Mouse (Mus musculus): ENCODE measurements at regions not wholly inside any gene's neighbourhood (a gene's known extent, or its start where the extent isn't known, plus 50 kb on each side); places are given as distances from the start of the nearest gene placed in this dataset.

DNA sequence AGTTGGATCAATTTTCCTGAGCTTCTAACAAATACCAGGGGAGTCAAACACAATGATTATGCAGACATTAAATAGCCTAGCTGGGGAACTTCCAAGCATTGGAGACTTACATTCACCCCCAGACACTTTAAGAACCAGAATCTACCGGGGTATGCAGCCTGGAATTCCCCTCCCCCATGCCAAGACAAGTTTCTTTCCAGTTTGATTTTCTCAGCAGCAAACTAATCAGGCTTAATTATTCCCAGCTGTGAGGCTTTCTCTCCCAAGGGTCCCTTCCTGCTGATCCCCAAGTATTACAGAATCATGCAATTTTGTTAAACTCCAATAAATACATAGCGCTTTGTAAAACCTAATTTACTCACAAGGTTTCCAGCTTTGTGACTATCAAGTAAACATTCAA is 262.7 kb upstream of the Gpc5 start:
- H3K36me3 ChIP-seq (ENCODE audit: control insufficient read depth, insufficient read depth, low read length), result no peaks in the 10 kb centered on the region
- H3K27ac ChIP-seq (ENCODE audit: low read depth, low read length), result no peak overlapping the region
- no peaks in the 10 kb centered on the region for H3K4me1 ChIP-seq (ENCODE audit: control insufficient read depth, insufficient read depth, low read length)
- no peak overlapping the region for H3K9ac ChIP-seq (ENCODE audit: low read depth, low read length)
- H3K4me2 ChIP-seq (replicated peaks; ENCODE audit: low read depth, low read length), result no peak overlapping the region
- WGBS, result 44% methylated on average over 2 of the region's 2 CpGs
- no peaks in the 10 kb centered on the region for H3K27me3 ChIP-seq (ENCODE audit: control insufficient read depth, insufficient read depth, low read length)
- no peak for ATAC-seq (ENCODE audit: low FRiP score, low TSS enrichment)
- no peaks in the 10 kb centered on the region for H3K9me3 ChIP-seq (ENCODE audit: control insufficient read depth, low read length)
- no peak overlapping the region for H3K4me3 ChIP-seq (ENCODE audit: low read length)

DNA sequence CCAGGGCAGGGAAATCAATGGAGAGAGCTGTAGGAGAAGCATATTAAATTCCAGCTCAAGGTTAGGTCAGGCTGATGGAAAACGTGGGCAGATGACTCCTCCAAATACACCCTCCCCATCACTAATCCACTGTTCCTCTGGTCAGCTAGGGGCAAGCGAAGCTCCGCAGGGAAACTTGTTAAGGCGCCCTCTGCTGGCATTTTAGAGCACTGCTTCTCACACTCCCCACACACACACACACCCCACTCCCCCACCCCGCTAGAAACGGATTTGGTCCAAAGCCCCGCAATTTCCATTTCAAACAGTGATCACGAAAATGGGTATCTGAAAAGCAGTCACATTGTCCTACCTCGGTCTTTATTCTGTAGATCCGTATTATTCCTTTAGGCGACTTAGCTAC is 259.0 kb upstream of the Gpc5 start:
- H3K36me3 ChIP-seq (ENCODE audit: control insufficient read depth, insufficient read depth, low read length), result no peaks in the 10 kb centered on the region
- no peak overlapping the region for H3K9ac ChIP-seq (ENCODE audit: low read depth, low read length)
- no peak overlapping the region for H3K27ac ChIP-seq (ENCODE audit: low read depth, low read length)
- H3K4me2 ChIP-seq (replicated peaks; ENCODE audit: low read depth, low read length), result no peak overlapping the region
- ATAC-seq (ENCODE audit: low FRiP score, low TSS enrichment), result no peak
- no peaks in the 10 kb centered on the region for H3K9me3 ChIP-seq (ENCODE audit: control insufficient read depth, low read length)
- H3K4me1 ChIP-seq (ENCODE audit: control insufficient read depth, insufficient read depth, low read length), result no peaks in the 10 kb centered on the region
- no peak overlapping the region for H3K4me3 ChIP-seq (ENCODE audit: low read length)
- WGBS, result 63% methylated on average over 11 of the region's 11 CpGs
- H3K27me3 ChIP-seq (ENCODE audit: control insufficient read depth, insufficient read depth, low read length), result no peaks in the 10 kb centered on the region

DNA sequence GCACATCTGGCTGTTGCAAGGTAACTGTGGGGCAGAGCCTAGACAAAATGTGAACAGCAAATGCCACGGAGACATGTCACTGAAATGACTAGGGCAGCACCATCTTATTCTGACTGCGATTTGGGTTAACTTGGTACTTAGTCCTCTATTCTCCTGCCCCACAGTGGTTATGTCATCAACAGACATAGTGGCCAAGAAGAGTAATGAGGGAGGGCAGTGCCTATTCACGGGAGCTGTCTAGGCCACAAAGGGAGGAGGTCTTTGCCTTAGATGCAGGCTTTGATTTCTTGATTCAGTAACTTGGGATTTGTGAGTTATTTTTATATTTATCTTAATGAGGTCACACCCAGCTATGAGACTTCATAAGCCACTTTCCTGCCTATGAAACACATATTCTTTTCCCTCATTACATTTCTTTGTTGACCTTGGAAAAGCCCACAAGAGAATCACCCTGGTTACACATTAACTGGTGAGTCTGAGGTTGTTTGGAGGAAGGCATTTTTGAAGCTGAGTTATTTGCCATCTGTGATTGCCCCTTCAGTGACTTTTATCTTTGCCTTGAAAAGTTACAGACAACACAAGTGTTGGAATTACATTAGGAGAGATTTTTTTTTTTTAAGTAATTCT is 255.2 kb upstream of the Gpc5 start:
- 64% methylated on average over 3 of the region's 3 CpGs for WGBS
- H3K27ac ChIP-seq (ENCODE audit: low read depth, low read length), result no peak overlapping the region
- no peaks in the 10 kb centered on the region for H3K4me1 ChIP-seq (ENCODE audit: control insufficient read depth, insufficient read depth, low read length)
- no peak overlapping the region for H3K4me2 ChIP-seq (replicated peaks; ENCODE audit: low read depth, low read length)
- no peak overlapping the region for H3K4me3 ChIP-seq (ENCODE audit: low read length)
- no peaks in the 10 kb centered on the region for H3K36me3 ChIP-seq (ENCODE audit: control insufficient read depth, insufficient read depth, low read length)
- H3K9ac ChIP-seq (ENCODE audit: low read depth, low read length), result no peak overlapping the region
- no peaks in the 10 kb centered on the region for H3K27me3 ChIP-seq (ENCODE audit: control insufficient read depth, insufficient read depth, low read length)
- no peak for ATAC-seq (ENCODE audit: low FRiP score, low TSS enrichment)
- no peaks in the 10 kb centered on the region for H3K9me3 ChIP-seq (ENCODE audit: control insufficient read depth, low read length)

DNA sequence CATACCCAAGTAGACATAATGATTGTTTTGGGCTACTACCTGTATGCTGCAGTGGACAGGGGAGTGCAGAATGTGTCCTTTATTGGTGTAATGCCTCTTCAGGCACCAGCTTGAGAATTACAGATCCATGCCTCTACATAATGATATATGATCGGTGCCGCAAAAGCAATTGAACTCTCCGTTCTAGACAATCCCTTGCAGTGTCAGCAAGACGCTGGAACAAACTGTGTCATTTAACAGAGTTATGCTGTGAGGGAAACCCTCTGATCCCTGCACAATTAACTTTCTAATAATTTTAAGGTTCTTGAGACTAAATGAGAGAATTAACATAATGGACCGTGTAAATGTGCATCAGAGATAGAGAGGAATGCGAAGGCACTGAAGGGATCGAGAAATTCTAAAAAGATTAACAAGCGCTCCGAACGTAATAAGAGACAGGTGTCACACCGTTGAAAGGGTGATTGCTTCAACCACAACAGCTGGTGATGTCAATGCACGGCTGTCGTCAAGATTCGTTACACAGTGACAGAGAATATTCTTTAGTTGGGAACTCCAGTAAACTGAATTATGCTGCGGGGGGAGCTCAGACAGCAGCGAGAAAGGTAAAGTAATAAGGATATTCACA is 254.3 kb upstream of the Gpc5 start:
- 37% methylated on average over 16 of the region's 16 CpGs for WGBS
- Histone ChIP-seq H3K4me3 (ENCODE audit: low read length) (no peak overlapping the region), H3K4me2 (replicated peaks; ENCODE audit: low read depth, low read length) (no peak overlapping the region), H3K36me3 (ENCODE audit: control insufficient read depth, insufficient read depth, low read length) (no peaks in the 10 kb centered on the region), H3K27ac (ENCODE audit: low read depth, low read length) (no peak overlapping the region), H3K9me3 (ENCODE audit: control insufficient read depth, low read length) (no peaks in the 10 kb centered on the region), H3K4me1 (ENCODE audit: control insufficient read depth, insufficient read depth, low read length) (no peaks in the 10 kb centered on the region), H3K9ac (ENCODE audit: low read depth, low read length) (no peak overlapping the region), H3K27me3 (ENCODE audit: control insufficient read depth, insufficient read depth, low read length) (no peaks in the 10 kb centered on the region)
- ATAC-seq (ENCODE audit: low FRiP score, low TSS enrichment), result peak; percentile 23; the same call in 1 of the 2 replicates

DNA sequence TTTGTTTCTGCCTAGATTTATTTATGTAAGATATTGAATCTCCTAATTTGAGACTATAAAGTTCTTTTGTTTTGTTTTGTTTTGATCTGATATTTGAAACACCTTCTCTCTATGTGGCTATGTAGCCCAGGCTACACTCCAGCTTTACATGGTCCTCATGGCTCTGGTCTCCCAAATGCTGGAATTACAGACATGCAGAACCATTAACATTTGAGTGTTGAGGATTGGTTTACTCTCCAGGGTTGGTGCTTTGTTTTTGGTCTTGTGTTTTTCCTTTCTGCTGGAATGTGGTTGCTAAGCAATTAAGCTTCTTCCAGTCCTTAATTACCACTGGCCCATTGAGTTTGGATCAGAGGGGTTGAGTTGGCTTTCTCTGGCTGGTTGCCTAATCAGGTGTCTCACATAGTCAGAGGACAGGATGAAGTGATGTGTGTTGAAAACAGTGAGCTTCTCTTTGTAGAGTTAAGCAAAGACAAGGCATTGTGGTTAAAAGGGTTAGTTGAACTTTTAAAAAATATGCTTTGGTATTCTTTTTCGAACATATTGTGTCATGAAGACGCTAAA is 252.6 kb upstream of the Gpc5 start:
- Histone ChIP-seq H3K4me3 (ENCODE audit: low read length) (no peak overlapping the region), H3K27ac (ENCODE audit: low read depth, low read length) (no peak overlapping the region), H3K36me3 (ENCODE audit: control insufficient read depth, insufficient read depth, low read length) (no peaks in the 10 kb centered on the region), H3K4me2 (replicated peaks; ENCODE audit: low read depth, low read length) (no peak overlapping the region), H3K9ac (ENCODE audit: low read depth, low read length) (no peak overlapping the region), H3K27me3 (ENCODE audit: control insufficient read depth, insufficient read depth, low read length) (no peaks in the 10 kb centered on the region), H3K4me1 (ENCODE audit: control insufficient read depth, insufficient read depth, low read length) (no peaks in the 10 kb centered on the region), H3K9me3 (ENCODE audit: control insufficient read depth, low read length) (no peaks in the 10 kb centered on the region)
- 89% methylated on average over 2 of the region's 2 CpGs for WGBS
- ATAC-seq (ENCODE audit: low FRiP score, low TSS enrichment), result no peak

DNA sequence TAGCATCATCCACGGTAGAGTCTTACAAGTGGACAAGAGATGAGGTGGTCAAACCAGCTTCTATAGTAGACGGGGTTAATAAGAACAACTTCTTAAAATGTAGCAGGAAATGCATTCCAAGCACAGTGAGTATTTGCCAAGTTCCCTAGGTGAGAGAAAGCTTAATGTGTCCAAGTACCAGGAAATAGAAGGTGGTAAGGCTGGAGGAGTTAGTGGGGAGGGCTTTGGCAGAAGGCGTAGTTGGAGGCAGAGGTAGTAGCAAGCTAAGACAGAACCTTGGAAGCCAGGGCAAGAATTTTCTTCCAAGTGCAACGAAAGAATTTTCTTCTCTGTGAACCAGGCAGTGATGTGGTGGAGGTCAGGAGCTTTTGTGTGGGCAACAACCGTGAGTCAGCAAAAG is 251.2 kb upstream of the Gpc5 start:
- WGBS, result 88% methylated on average over 5 of the region's 5 CpGs

DNA sequence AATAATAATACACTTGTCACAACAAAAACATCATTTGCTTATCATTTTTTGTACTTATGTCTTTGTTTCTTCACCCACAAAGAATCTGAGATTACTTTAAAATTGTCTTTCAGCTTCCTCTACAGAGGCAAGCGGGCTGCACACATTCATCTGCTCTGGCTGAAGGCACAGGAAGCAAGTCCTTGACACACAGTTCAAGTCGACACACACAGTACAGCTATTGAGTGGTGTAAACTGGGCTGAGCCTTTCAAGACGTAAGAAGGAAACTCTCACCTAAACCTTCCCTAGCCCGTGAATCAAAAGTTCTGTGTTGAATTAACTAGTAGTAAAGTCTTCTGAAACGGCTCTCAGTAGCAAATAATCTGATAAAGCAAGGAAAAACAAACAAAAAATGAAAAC is 250.5 kb upstream of the Gpc5 start:
- Histone ChIP-seq H3K36me3 (ENCODE audit: control insufficient read depth, insufficient read depth, low read length) (no peaks in the 10 kb centered on the region), H3K9ac (ENCODE audit: low read depth, low read length) (no peak overlapping the region), H3K27ac (ENCODE audit: low read depth, low read length) (no peak overlapping the region), H3K27me3 (ENCODE audit: control insufficient read depth, insufficient read depth, low read length) (no peaks in the 10 kb centered on the region), H3K9me3 (ENCODE audit: control insufficient read depth, low read length) (no peaks in the 10 kb centered on the region), H3K4me2 (replicated peaks; ENCODE audit: low read depth, low read length) (no peak overlapping the region), H3K4me1 (ENCODE audit: control insufficient read depth, insufficient read depth, low read length) (no peaks in the 10 kb centered on the region), H3K4me3 (ENCODE audit: low read length) (no peak overlapping the region)
- ATAC-seq (ENCODE audit: low FRiP score, low TSS enrichment), result no peak
- WGBS, result 56% methylated on average over 5 of the region's 5 CpGs

More for the DNA sequence above, 251.2 kb upstream of the Gpc5 start:
- ATAC-seq (ENCODE audit: low FRiP score, low TSS enrichment), result no peak
- H3K27ac ChIP-seq (ENCODE audit: low read depth, low read length), result no peak overlapping the region
- no peaks in the 10 kb centered on the region for H3K4me1 ChIP-seq (ENCODE audit: control insufficient read depth, insufficient read depth, low read length)
- H3K9ac ChIP-seq (ENCODE audit: low read depth, low read length), result no peak overlapping the region
- H3K9me3 ChIP-seq (ENCODE audit: control insufficient read depth, low read length), result no peaks in the 10 kb centered on the region
- no peaks in the 10 kb centered on the region for H3K27me3 ChIP-seq (ENCODE audit: control insufficient read depth, insufficient read depth, low read length)
- no peaks in the 10 kb centered on the region for H3K36me3 ChIP-seq (ENCODE audit: control insufficient read depth, insufficient read depth, low read length)
- H3K4me3 ChIP-seq (ENCODE audit: low read length), result no peak overlapping the region
- H3K4me2 ChIP-seq (replicated peaks; ENCODE audit: low read depth, low read length), result no peak overlapping the region

DNA sequence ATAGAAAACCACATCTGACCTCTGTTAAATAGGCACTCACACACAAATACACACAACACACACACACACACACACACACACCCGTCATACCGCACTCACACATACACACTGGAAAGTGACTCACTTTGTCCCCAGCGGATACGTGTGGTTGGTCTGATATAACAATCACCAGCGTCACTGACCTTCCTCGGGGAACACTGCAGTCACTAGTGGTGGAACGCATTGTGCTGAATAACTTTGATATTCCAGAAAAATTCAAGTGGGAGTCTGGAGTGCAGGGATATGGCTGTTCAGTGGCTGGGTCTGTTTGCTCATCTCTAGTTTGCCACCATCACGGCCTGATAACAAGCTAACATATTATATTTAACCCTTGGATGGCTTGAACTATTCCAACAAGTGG is 249.7 kb upstream of the Gpc5 start:
- ATAC-seq (ENCODE audit: low FRiP score, low TSS enrichment), result no peak

DNA sequence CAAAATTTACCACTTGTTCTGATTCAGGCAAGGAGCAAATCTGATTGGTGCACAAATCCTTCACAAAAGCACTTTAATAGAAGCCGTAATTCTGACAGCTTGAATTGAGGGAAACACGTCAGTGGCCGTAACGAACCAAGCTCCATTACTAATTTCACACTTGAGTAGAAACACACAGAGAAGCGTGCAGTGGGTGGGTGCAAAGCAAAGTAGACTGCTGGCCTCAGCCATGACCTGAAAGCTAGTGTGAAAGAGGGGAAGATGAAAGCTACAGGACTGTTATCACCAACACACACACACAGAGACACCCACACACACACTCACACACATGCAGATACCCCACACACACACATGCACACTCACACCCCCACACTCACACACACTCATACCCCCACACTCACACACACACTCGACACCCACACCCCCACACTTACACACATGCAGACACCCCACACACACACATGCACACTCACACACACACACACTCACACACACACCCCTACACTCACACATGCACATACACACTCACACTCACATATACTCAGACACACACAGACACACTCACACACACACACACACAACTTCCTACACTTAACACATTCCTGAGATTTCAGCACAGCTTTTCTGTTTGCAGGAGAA is 248.8 kb upstream of the Gpc5 start:
- 51% methylated on average over 6 of the region's 6 CpGs for WGBS
- Histone ChIP-seq H3K4me2 (replicated peaks; ENCODE audit: low read depth, low read length) (no peak overlapping the region), H3K36me3 (ENCODE audit: control insufficient read depth, insufficient read depth, low read length) (no peaks in the 10 kb centered on the region), H3K27me3 (ENCODE audit: control insufficient read depth, insufficient read depth, low read length) (no peaks in the 10 kb centered on the region), H3K4me1 (ENCODE audit: control insufficient read depth, insufficient read depth, low read length) (no peaks in the 10 kb centered on the region), H3K4me3 (ENCODE audit: low read length) (no peak overlapping the region), H3K9me3 (ENCODE audit: control insufficient read depth, low read length) (no peaks in the 10 kb centered on the region), H3K27ac (ENCODE audit: low read depth, low read length) (no peak overlapping the region), H3K9ac (ENCODE audit: low read depth, low read length) (no peak overlapping the region)
- ATAC-seq (ENCODE audit: low FRiP score, low TSS enrichment), result peak; percentile 56

More for the DNA sequence above, 249.7 kb upstream of the Gpc5 start:
- WGBS, result 87% methylated on average over 8 of the region's 8 CpGs
- Histone ChIP-seq H3K9ac (ENCODE audit: low read depth, low read length) (no peak overlapping the region), H3K27me3 (ENCODE audit: control insufficient read depth, insufficient read depth, low read length) (no peaks in the 10 kb centered on the region), H3K36me3 (ENCODE audit: control insufficient read depth, insufficient read depth, low read length) (no peaks in the 10 kb centered on the region), H3K4me3 (ENCODE audit: low read length) (no peak overlapping the region), H3K9me3 (ENCODE audit: control insufficient read depth, low read length) (no peaks in the 10 kb centered on the region), H3K27ac (ENCODE audit: low read depth, low read length) (no peak overlapping the region), H3K4me1 (ENCODE audit: control insufficient read depth, insufficient read depth, low read length) (no peaks in the 10 kb centered on the region), H3K4me2 (replicated peaks; ENCODE audit: low read depth, low read length) (no peak overlapping the region)

Data from kidney, embryonic 14.5 days (tissue).